Mouse (Mus musculus): ENCODE data around the gene Shroom1. TPM values are rescaled to one million over a fixed set of nuclear protein-coding genes. Genes with fewer than 3 reads are reported as not detected.
A peak's percentile ranks its signal among the peaks of the same experiment; 100 is the strongest.

Gene Shroom1
- polyA plus RNA-seq, 1 experiment from 2014 or later: 3.2 TPM

DNA sequence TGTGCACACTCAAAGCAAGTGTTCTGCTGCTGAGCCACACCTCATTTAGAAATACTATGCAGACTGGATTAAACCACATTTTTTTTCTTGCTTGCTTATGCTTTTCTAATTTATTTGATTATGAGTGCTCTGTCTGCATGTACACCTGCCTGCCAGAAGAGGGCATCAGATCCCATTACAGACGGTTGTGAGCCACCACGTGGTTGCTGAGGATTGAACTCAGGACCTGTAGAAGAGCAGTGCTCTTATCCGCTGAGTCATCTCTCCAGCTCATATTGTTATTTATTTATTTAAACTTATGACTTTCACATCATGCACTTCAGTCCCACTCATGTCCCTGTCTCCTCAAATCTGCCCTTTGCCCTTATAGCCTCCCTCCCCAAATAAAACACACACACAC is 28.7 kb downstream of the Shroom1 start:
- H3K9ac ChIP-seq (ENCODE audit: low read depth, low read length): no peak overlapping the region
- H3K4me3 ChIP-seq (ENCODE audit: low read length): no peak overlapping the region
- 42% methylated on average over 3 of the region's 3 CpGs for WGBS
- H3K9me3 ChIP-seq (ENCODE audit: control insufficient read depth, low read length): no peaks in the 10 kb centered on the region
- ATAC-seq: no peak
- no peaks in the 10 kb centered on the region for H3K36me3 ChIP-seq (ENCODE audit: control insufficient read depth, insufficient read depth, low read length)
- peaks cover 4% of the 10 kb centered on the region; the same call in 1 of the 2 replicates for H3K4me1 ChIP-seq (ENCODE audit: control insufficient read depth, insufficient read depth, low read depth, low read length)
- H3K4me2 ChIP-seq (ENCODE audit: low read length): no peak overlapping the region
- H3K27me3 ChIP-seq (replicated peaks; ENCODE audit: control insufficient read depth, insufficient read depth, low read length): peaks cover 31% of the 10 kb centered on the region
- no peak overlapping the region for H3K27ac ChIP-seq (ENCODE audit: low read depth, low read length)

DNA sequence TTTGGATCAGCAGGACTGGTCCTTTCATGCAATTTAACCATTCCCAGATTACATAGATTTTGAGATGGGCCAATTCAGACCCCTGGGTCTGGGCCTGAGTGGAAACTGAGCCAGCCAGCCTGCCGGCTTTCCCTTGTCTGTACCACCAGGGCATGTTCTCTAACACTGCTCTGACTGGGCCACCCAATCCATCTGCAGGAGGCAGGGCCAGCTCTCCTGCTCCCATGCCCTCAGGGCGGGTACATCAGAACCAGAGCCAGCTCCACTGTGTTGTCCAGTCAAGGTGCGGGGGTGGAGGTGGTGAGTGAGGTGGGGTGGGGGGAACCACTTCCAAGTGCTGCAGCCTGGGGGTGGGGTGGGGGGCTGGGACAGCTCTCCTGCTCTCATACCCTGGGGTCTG is 29.3 kb downstream of the Shroom1 start:
- Histone ChIP-seq H3K4me2 (ENCODE audit: low read length) (no peak overlapping the region), H3K36me3 (ENCODE audit: control insufficient read depth, insufficient read depth, low read length) (no peaks in the 10 kb centered on the region), H3K4me1 (ENCODE audit: control insufficient read depth, insufficient read depth, low read depth, low read length) (peaks cover 4% of the 10 kb centered on the region; the same call in 1 of the 2 replicates), H3K4me3 (ENCODE audit: low read length) (no peak overlapping the region), H3K9me3 (ENCODE audit: control insufficient read depth, low read length) (no peaks in the 10 kb centered on the region), H3K27ac (ENCODE audit: low read depth, low read length) (no peak overlapping the region), H3K27me3 (replicated peaks; ENCODE audit: control insufficient read depth, insufficient read depth, low read length) (peaks cover 26% of the 10 kb centered on the region), H3K9ac (ENCODE audit: low read depth, low read length) (no peak overlapping the region)
- ATAC-seq: no peak
- 62% methylated on average over 3 of the region's 3 CpGs for WGBS

DNA sequence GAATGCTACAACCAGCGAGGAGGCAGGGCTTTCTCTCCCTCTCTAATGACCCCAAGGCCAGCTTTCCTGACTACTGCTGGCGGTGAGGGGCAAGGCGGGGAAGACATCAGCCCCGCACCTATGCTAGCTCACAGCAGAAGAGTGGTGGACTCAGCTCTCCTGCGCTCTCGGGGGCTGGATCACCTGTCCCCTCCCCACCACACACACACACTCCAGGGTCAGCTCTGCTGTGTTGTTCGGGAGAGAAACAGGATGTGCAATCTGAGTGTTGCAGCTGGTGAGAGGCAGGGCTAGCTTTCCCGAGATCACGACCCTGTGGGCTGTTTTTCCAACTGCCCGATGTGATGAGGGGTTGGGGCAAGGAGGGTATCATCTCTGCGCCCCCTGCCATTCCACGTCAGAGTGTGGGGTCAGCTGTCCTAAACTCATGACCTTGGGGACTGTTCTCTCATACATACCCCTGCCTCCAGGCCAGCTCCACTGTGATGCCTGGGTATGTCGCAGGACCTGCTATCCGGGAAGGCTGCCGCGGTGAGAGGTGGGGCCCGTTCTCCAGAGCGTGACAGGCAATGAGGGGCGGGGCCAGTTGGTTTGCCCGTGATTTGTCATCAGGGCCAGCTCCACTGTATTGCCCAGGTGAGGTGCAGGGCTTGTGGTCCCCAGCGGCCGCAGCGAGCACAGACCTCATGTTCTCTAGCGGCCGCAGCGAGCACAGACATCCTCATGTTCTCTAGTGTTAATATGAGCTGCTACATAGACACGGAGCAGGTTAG is 30.0 kb downstream of the Shroom1 start:
- Histone ChIP-seq H3K9ac (ENCODE audit: low read depth, low read length) (0 out of 2 replicates have a peak overlapping the region, but pooled peaks have one; percentile 37), H3K27me3 (replicated peaks; ENCODE audit: control insufficient read depth, insufficient read depth, low read length) (peaks cover 21% of the 10 kb centered on the region), H3K4me1 (ENCODE audit: control insufficient read depth, insufficient read depth, low read depth, low read length) (peaks cover 7% of the 10 kb centered on the region), H3K36me3 (ENCODE audit: control insufficient read depth, insufficient read depth, low read length) (no peaks in the 10 kb centered on the region), H3K4me2 (ENCODE audit: low read length) (peak overlapping the region; percentile 53), H3K4me3 (ENCODE audit: low read length) (peak overlapping the region; percentile 31), H3K9me3 (ENCODE audit: control insufficient read depth, low read length) (no peaks in the 10 kb centered on the region), H3K27ac (ENCODE audit: low read depth, low read length) (no peak overlapping the region)
- 0 out of 2 replicates have a peak, but pooled peaks have one; percentile 42 for ATAC-seq
- WGBS: 18% methylated on average over 27 of the region's 27 CpGs

DNA sequence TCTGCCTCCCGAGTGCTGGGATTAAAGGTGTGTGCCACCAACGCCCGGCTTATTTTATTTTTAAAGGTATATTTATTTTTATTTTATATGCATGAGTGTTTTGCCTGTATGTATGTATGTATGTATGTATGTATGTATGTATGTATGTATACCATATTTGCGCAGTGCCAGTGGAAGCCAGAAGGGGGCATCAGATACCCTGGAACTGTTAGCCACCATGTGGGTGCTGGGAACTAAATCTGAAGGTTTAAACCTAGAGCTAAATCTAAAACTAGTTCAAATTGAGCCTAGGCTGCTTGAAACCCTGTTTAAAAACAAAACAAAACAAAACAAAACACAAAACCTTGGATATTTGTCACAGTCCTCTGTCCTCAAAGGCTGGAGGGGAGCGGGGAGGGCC is 32.0 kb downstream of the Shroom1 start:
- no peak for ATAC-seq
- Histone ChIP-seq H3K9ac (ENCODE audit: low read depth, low read length) (no peak overlapping the region), H3K27me3 (replicated peaks; ENCODE audit: control insufficient read depth, insufficient read depth, low read length) (peaks cover 14% of the 10 kb centered on the region), H3K4me1 (ENCODE audit: control insufficient read depth, insufficient read depth, low read depth, low read length) (peaks cover 8% of the 10 kb centered on the region), H3K4me2 (ENCODE audit: low read length) (no peak overlapping the region), H3K36me3 (ENCODE audit: control insufficient read depth, insufficient read depth, low read length) (no peaks in the 10 kb centered on the region), H3K9me3 (ENCODE audit: control insufficient read depth, low read length) (no peaks in the 10 kb centered on the region), H3K27ac (ENCODE audit: low read depth, low read length) (no peak overlapping the region), H3K4me3 (ENCODE audit: low read length) (no peak overlapping the region)
- WGBS: 94% methylated on average over 5 of the region's 5 CpGs

- Histone ChIP-seq H3K4me2 (ENCODE audit: low read length) (no peak overlapping the region), H3K36me3 (ENCODE audit: control insufficient read depth, insufficient read depth, low read length) (no peaks in the 10 kb centered on the region), H3K9me3 (ENCODE audit: control insufficient read depth, low read length) (no peaks in the 10 kb centered on the region), H3K27ac (ENCODE audit: low read depth, low read length) (no peak overlapping the region), H3K9ac (ENCODE audit: low read depth, low read length) (no peak overlapping the region), H3K4me1 (ENCODE audit: control insufficient read depth, insufficient read depth, low read depth, low read length) (peaks cover 8% of the 10 kb centered on the region), H3K4me3 (ENCODE audit: low read length) (no peak overlapping the region), H3K27me3 (replicated peaks; ENCODE audit: control insufficient read depth, insufficient read depth, low read length) (peaks cover 14% of the 10 kb centered on the region)
- no peak for ATAC-seq
- 61% methylated on average over 9 of the region's 9 CpGs for WGBS
Observed at GRCm38 (mm10) chr11:53489421-53489820, 32.4 kb downstream of the Shroom1 start.

- Histone ChIP-seq H3K9me3 (ENCODE audit: control insufficient read depth, low read length) (no peaks in the 10 kb centered on the region), H3K27me3 (replicated peaks; ENCODE audit: control insufficient read depth, insufficient read depth, low read length) (peaks cover 8% of the 10 kb centered on the region), H3K27ac (ENCODE audit: low read depth, low read length) (no peak overlapping the region), H3K36me3 (ENCODE audit: control insufficient read depth, insufficient read depth, low read length) (no peaks in the 10 kb centered on the region), H3K9ac (ENCODE audit: low read depth, low read length) (no peak overlapping the region), H3K4me2 (ENCODE audit: low read length) (no peak overlapping the region), H3K4me3 (ENCODE audit: low read length) (no peak overlapping the region), H3K4me1 (ENCODE audit: control insufficient read depth, insufficient read depth, low read depth, low read length) (peaks cover 8% of the 10 kb centered on the region)
- 4% methylated on average over 8 of the region's 8 CpGs for WGBS
- ATAC-seq: peak; percentile 58
Observed at GRCm38 (mm10) chr11:53491954-53492401, 35.0 kb downstream of the Shroom1 start.

- WGBS: 20% methylated on average over 3 of the region's 3 CpGs
- no peak overlapping the region for H3K27ac ChIP-seq (ENCODE audit: low read depth, low read length)
- no peak overlapping the region for H3K9ac ChIP-seq (ENCODE audit: low read depth, low read length)
- H3K4me2 ChIP-seq (ENCODE audit: low read length): no peak overlapping the region
- H3K36me3 ChIP-seq (ENCODE audit: control insufficient read depth, insufficient read depth, low read length): no peaks in the 10 kb centered on the region
- peaks cover 4% of the 10 kb centered on the region; the same call in 1 of the 2 replicates for H3K4me1 ChIP-seq (ENCODE audit: control insufficient read depth, insufficient read depth, low read depth, low read length)
- peaks cover 7% of the 10 kb centered on the region; the same call in 1 of the 2 replicates for H3K27me3 ChIP-seq (replicated peaks; ENCODE audit: control insufficient read depth, insufficient read depth, low read length)
- H3K9me3 ChIP-seq (ENCODE audit: control insufficient read depth, low read length): no peaks in the 10 kb centered on the region
- no peak overlapping the region for H3K4me3 ChIP-seq (ENCODE audit: low read length)
- ATAC-seq: peak; percentile 42; the same call in 1 of the 2 replicates
Observed at GRCm38 (mm10) chr11:53493243-53493955, 36.4 kb downstream of the Shroom1 start.

DNA sequence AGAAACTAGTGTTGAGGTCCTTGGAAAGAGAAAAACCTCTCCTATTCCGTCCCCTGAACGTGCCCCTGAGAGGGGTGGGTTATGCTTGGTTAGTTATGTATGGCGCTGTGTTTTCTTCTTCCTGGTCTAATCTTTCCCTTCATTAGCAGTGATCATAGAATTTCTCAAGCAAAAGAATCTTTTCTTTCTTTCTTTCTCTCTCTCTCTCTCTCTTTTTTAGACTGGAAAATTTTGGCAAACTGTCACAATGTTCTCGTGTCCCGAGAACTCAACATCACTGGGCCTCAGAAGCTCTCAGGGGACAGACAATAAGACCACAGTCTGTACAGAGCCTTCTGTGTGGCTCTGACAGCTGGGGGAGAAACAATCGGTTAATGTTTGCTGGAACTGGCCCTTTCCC is 38.4 kb downstream of the Shroom1 start:
- 16% methylated on average over 6 of the region's 6 CpGs for WGBS
- H3K9ac ChIP-seq (ENCODE audit: low read depth, low read length): no peak overlapping the region
- no peak overlapping the region for H3K4me3 ChIP-seq (ENCODE audit: low read length)
- H3K4me2 ChIP-seq (ENCODE audit: low read length): no peak overlapping the region
- H3K4me1 ChIP-seq (ENCODE audit: control insufficient read depth, insufficient read depth, low read depth, low read length): peaks cover 4% of the 10 kb centered on the region; the same call in 1 of the 2 replicates
- no peaks in the 10 kb centered on the region for H3K36me3 ChIP-seq (ENCODE audit: control insufficient read depth, insufficient read depth, low read length)
- ATAC-seq: no peak
- no peaks in the 10 kb centered on the region for H3K9me3 ChIP-seq (ENCODE audit: control insufficient read depth, low read length)
- peak overlapping the region; percentile 18; the same call in 1 of the 2 replicates for H3K27ac ChIP-seq (ENCODE audit: low read depth, low read length)
- peaks cover 10% of the 10 kb centered on the region; the same call in 1 of the 2 replicates for H3K27me3 ChIP-seq (replicated peaks; ENCODE audit: control insufficient read depth, insufficient read depth, low read length)

DNA sequence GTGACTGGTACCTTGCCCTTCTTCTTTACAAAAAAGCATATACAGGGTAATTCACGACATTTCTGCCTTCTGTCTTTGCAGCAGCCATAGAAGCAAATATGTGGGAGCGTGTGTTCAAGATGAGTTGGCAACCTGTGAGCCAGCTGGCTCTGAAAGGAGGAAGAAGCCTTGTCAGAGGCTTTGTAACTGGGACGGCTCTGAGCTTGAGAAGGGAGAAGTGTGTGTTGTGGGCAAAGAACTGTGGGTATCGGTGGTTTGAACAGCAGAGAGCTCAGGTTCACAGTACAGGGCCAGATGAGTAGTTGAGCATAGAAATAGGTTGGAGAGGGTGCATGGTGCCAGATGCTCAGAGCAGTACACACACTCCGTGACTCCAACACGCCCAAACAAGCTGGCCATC is 39.9 kb downstream of the Shroom1 start:
- H3K4me3 ChIP-seq (ENCODE audit: low read length): no peak overlapping the region
- peaks cover 2% of the 10 kb centered on the region; the same call in 1 of the 2 replicates for H3K4me1 ChIP-seq (ENCODE audit: control insufficient read depth, insufficient read depth, low read depth, low read length)
- no peak overlapping the region for H3K27ac ChIP-seq (ENCODE audit: low read depth, low read length)
- H3K36me3 ChIP-seq (ENCODE audit: control insufficient read depth, insufficient read depth, low read length): no peaks in the 10 kb centered on the region
- H3K4me2 ChIP-seq (ENCODE audit: low read length): no peak overlapping the region
- peaks cover 10% of the 10 kb centered on the region; the same call in 1 of the 2 replicates for H3K27me3 ChIP-seq (replicated peaks; ENCODE audit: control insufficient read depth, insufficient read depth, low read length)
- ATAC-seq: no peak
- no peaks in the 10 kb centered on the region for H3K9me3 ChIP-seq (ENCODE audit: control insufficient read depth, low read length)
- WGBS: 69% methylated on average over 6 of the region's 6 CpGs
- H3K9ac ChIP-seq (ENCODE audit: low read depth, low read length): no peak overlapping the region
